Mouse (Mus musculus) heart, adult 2 months (tissue): ENCODE data around the gene Mkrn2.

Experiments used
- CTCF ChIP-seq: fragments of 200-600 bp; IDR thresholded peaks from 2 replicates; pipeline ENCODE4 v1.8.1; 2022; ENCODE audit warnings: antibody characterized with exemption, mild to moderate bottlenecking, moderate library complexity
- EP300 ChIP-seq: fragments of 200-500 bp; IDR thresholded peaks from 2 replicates; pipeline ENCODE4 v1.6.1; 2011; ENCODE audit warnings: low read depth, low read length, control low read depth; ENCODE audit not compliant: insufficient read depth
- POLR2A ChIP-seq: fragments of 200-500 bp; IDR thresholded peaks from 2 replicates; pipeline ENCODE4 v1.6.1; 2011; ENCODE audit warnings: mild to moderate bottlenecking, low read depth, low read length, control low read depth; ENCODE audit not compliant: insufficient read depth

GRCm38 (mm10) chr6:115664268-115664667 lies 62.6 kb downstream of the Mkrn2 start:
- TF ChIP-seq CTCF (no peak), POLR2A (no peak), EP300 (no peak)
